Mouse (Mus musculus): ENCODE data around the gene Pfkl. TPM values are rescaled to one million over a fixed set of nuclear protein-coding genes. Genes with fewer than 3 reads are reported as not detected.

Gene Pfkl
- polyA plus RNA-seq, 1 experiment: 122 TPM

DNA sequence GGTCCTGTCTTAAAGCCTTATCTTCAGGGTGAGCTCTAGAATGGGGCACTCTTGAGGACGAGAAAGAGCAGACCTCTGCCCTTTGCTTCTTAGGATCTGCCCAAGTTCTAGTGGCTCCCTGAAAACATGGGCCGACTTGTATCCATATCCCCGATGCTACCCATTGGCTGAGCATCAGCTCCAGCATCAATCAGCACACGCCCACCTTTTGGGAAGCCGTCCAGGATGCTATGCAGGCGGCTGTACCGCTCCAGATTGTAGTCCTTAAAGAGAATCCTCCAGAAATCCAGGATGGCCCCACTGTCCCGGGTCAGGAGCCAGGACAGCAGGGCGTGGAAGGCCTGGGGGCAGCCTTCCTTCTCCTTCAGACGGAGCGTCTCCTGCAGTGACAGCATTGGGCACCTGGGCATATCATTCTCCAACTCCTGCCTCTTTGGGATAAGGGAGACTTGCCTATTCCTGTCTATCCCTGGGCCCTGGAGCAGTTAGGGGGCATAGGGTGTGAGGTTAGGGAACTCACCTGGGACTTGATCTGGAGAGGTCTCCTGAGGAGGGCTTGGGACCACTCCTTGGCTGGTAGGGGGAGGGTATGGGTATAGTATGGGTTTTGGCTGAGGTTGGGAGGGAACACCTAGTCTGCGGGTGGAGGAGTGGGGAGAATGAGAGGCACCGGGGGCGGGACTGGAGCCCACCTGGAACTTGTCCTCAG lies 33.0 kb upstream of the Pfkl start:
- H3K4me3 ChIP-seq: no peak overlapping the region
- no peaks in the 10 kb centered on the region for H3K36me3 ChIP-seq (ENCODE audit: control insufficient read depth, insufficient read depth)
- no peak overlapping the region for H3ac ChIP-seq (ENCODE audit: control insufficient read depth, insufficient read length)
- H3K27me3 ChIP-seq (ENCODE audit: control insufficient read depth, insufficient read depth, insufficient read length): peaks cover 9% of the 10 kb centered on the region
- no peaks in the 10 kb centered on the region for H3K79me2 ChIP-seq (ENCODE audit: control insufficient read depth, insufficient read depth)
- no peak for TF ChIP-seq REST (IDR thresholded peaks at IDR 0.05; ENCODE audit: insufficient read depth, insufficient read length)
- no peak for TF ChIP-seq MYOD1 (IDR thresholded peaks at IDR 0.05; ENCODE audit: control insufficient read depth in 1 of 3, insufficient read length in 2 of 3, low read depth in 2 of 3)
- no peak for TF ChIP-seq POLR2AphosphoS2 (IDR thresholded peaks at IDR 0.05; ENCODE audit: insufficient read length, low read depth)
- no peak for TF ChIP-seq E2F4 (IDR thresholded peaks at IDR 0.05; ENCODE audit: insufficient read depth)
- H3K4me2 ChIP-seq (ENCODE audit: low read depth): no peak overlapping the region

DNA sequence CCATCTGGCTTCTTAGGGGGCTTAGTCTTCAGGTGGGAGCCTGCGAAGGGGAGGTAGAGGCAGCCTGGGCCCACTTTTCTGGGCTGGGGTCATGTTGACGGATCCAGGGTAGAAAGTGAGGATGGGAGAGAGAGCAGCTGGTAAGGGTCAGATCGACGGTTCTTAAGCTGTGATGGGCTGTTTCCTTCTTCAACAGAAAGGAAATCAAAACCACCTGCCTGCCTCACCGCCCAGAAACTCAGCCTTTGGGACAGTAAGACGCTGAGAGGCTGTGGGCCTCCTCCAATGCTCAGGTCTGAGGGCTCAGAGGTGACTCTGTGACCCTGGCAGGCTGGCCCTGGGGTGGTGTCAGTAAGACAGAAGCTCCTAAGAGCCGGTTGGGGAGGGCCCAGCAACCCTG lies 32.2 kb upstream of the Pfkl start:
- Histone ChIP-seq H3K36me3 (ENCODE audit: control insufficient read depth, insufficient read depth) (no peaks in the 10 kb centered on the region), H3K79me2 (ENCODE audit: control insufficient read depth, insufficient read depth) (no peaks in the 10 kb centered on the region), H3K4me3 (no peak overlapping the region), H3K4me2 (ENCODE audit: low read depth) (no peak overlapping the region), H3K27me3 (ENCODE audit: control insufficient read depth, insufficient read depth, insufficient read length) (peaks cover 16% of the 10 kb centered on the region), H3ac (ENCODE audit: control insufficient read depth, insufficient read length) (no peak overlapping the region)
- TF ChIP-seq MYOD1 (IDR thresholded peaks at IDR 0.05; ENCODE audit: control insufficient read depth in 1 of 3, insufficient read length in 2 of 3, low read depth in 2 of 3): no peak
- no peak for TF ChIP-seq MYOG (IDR thresholded peaks at IDR 0.05; ENCODE audit: control insufficient read depth in 1 of 3, insufficient read depth in 1 of 3, insufficient read length in 2 of 3, low read depth in 2 of 3)
- TF ChIP-seq USF1 (IDR thresholded peaks at IDR 0.05; ENCODE audit: low read depth): no peak
- TF ChIP-seq TCF12 (IDR thresholded peaks at IDR 0.05; ENCODE audit: insufficient read depth, poor library complexity, severe bottlenecking): no peak
- no peak for TF ChIP-seq POLR2AphosphoS2 (IDR thresholded peaks at IDR 0.05; ENCODE audit: insufficient read length, low read depth)
- no peak for TF ChIP-seq TCF3 (IDR thresholded peaks at IDR 0.05; ENCODE audit: insufficient read length, low read depth)
- no peak for TF ChIP-seq REST (IDR thresholded peaks at IDR 0.05; ENCODE audit: insufficient read depth, insufficient read length)
- TF ChIP-seq SRF (IDR thresholded peaks at IDR 0.05; ENCODE audit: control insufficient read depth, insufficient read length, low read depth): no peak
- TF ChIP-seq POLR2A (IDR thresholded peaks at IDR 0.05; ENCODE audit: insufficient read length, low read depth): no peak
- TF ChIP-seq E2F4 (IDR thresholded peaks at IDR 0.05; ENCODE audit: insufficient read depth): no peak
- TF ChIP-seq CEBPB (IDR thresholded peaks at IDR 0.05; ENCODE audit: insufficient read depth, poor library complexity, severe bottlenecking): no peak
- no peak for TF ChIP-seq MAX (IDR thresholded peaks at IDR 0.05; ENCODE audit: low read depth)

DNA sequence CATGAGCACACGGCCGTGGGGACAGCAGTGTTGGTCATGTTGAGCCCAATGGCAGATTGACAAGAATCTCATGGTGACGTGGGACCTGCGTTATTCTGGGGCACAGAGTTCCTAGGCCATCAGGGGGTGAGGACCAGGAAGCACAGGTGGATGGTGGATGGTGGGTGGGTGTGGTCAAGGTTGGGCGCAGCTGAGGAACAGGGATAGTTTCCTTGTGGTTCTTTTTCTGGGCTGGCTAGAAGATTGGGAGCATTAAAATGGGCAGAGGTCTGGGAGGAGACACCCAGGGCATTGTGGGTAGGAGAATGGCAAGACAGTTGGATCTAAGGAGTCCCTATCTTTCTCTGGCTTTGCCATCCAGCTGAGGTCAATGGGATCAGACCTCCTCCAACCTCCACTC lies 31.8 kb upstream of the Pfkl start, which contains the start of gene Dnmt3l:
Dnmt3l (plus strand) TSS at position 301 of the 400 bp plus-strand sequence.
- H3K27me3 ChIP-seq (ENCODE audit: control insufficient read depth, insufficient read depth, insufficient read length): peaks cover 19% of the 10 kb centered on the region
- no peak within 1 kb of the TSS for H3K4me3 ChIP-seq
- H3K4me2 ChIP-seq (ENCODE audit: low read depth): no peak within 1 kb of the TSS
- TF ChIP-seq POLR2AphosphoS2 (IDR thresholded peaks at IDR 0.05; ENCODE audit: insufficient read length, low read depth) (no peak), TCF3 (IDR thresholded peaks at IDR 0.05; ENCODE audit: insufficient read length, low read depth) (no peak), CEBPB (IDR thresholded peaks at IDR 0.05; ENCODE audit: insufficient read depth, poor library complexity, severe bottlenecking) (no peak), E2F4 (IDR thresholded peaks at IDR 0.05; ENCODE audit: insufficient read depth) (no peak), MYOG (IDR thresholded peaks at IDR 0.05; ENCODE audit: control insufficient read depth in 1 of 3, insufficient read depth in 1 of 3, insufficient read length in 2 of 3, low read depth in 2 of 3) (no peak), TCF12 (IDR thresholded peaks at IDR 0.05; ENCODE audit: insufficient read depth, poor library complexity, severe bottlenecking) (no peak), MYOD1 (IDR thresholded peaks at IDR 0.05; ENCODE audit: control insufficient read depth in 1 of 3, insufficient read length in 2 of 3, low read depth in 2 of 3) (no peak), MAX (IDR thresholded peaks at IDR 0.05; ENCODE audit: low read depth) (no peak), SRF (IDR thresholded peaks at IDR 0.05; ENCODE audit: control insufficient read depth, insufficient read length, low read depth) (no peak), USF1 (IDR thresholded peaks at IDR 0.05; ENCODE audit: low read depth) (no peak), REST (IDR thresholded peaks at IDR 0.05; ENCODE audit: insufficient read depth, insufficient read length) (no peak), POLR2A (IDR thresholded peaks at IDR 0.05; ENCODE audit: insufficient read length, low read depth) (no peak)
- no peaks in the 10 kb centered on the region for H3K79me2 ChIP-seq (ENCODE audit: control insufficient read depth, insufficient read depth)
- H3ac ChIP-seq (ENCODE audit: control insufficient read depth, insufficient read length): no peak within 1 kb of the TSS
- H3K36me3 ChIP-seq (ENCODE audit: control insufficient read depth, insufficient read depth): no peaks in the 10 kb centered on the region

DNA sequence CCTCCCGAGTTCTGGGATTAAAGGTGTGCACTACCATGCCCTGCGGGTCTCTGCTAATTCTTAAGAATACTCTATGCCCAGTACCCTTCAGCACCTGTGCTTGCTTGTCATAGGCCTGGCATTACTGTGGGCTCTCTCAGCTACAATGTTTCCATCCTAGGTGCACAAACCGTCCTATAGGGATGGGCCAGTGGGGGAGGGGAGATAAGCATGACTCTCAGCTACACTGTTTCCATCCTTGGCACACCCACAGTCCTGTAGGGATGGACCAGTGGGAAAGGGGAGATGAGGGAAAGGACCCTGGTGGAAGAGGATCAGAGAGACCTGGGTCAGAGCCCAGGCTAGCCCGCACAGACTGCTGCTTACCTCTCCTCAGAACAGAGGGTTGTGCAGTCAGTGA lies 27.3 kb upstream of the Pfkl start:
- Histone ChIP-seq H3K4me2 (ENCODE audit: low read depth) (no peak overlapping the region), H3K27me3 (ENCODE audit: control insufficient read depth, insufficient read depth, insufficient read length) (peaks cover 28% of the 10 kb centered on the region), H3ac (ENCODE audit: control insufficient read depth, insufficient read length) (no peak overlapping the region), H3K4me3 (no peak overlapping the region), H3K79me2 (ENCODE audit: control insufficient read depth, insufficient read depth) (no peaks in the 10 kb centered on the region), H3K36me3 (ENCODE audit: control insufficient read depth, insufficient read depth) (no peaks in the 10 kb centered on the region)
- no peak for TF ChIP-seq TCF12 (IDR thresholded peaks at IDR 0.05; ENCODE audit: insufficient read depth, poor library complexity, severe bottlenecking)

DNA sequence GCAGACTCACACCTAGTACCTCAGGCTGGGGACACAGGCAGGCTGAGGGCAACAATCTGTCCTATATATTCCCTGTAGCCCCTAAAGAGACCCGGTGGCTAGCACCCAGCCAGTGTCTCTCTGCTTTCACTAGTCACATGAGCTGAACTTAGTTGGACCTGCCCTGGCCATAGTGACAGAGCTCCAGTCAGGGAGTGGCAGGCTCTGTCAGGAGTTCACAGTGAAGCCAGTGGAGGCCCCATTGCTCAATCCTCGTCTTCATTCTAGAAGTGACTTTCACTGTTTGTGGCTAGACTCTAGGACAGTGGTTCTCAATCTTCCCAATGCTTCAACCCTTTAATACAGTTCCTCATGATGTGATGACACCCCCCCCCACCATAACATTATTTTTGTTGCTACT lies 22.1 kb upstream of the Pfkl start:
- Histone ChIP-seq H3K36me3 (ENCODE audit: control insufficient read depth, insufficient read depth) (no peaks in the 10 kb centered on the region), H3ac (ENCODE audit: control insufficient read depth, insufficient read length) (no peak overlapping the region), H3K4me3 (no peak overlapping the region), H3K79me2 (ENCODE audit: control insufficient read depth, insufficient read depth) (no peaks in the 10 kb centered on the region), H3K27me3 (ENCODE audit: control insufficient read depth, insufficient read depth, insufficient read length) (peaks cover 29% of the 10 kb centered on the region), H3K4me2 (ENCODE audit: low read depth) (no peak overlapping the region)
- TF ChIP-seq TCF12 (IDR thresholded peaks at IDR 0.05; ENCODE audit: insufficient read depth, poor library complexity, severe bottlenecking): no peak
- no peak for TF ChIP-seq REST (IDR thresholded peaks at IDR 0.05; ENCODE audit: insufficient read depth, insufficient read length)
- TF ChIP-seq MYOG (IDR thresholded peaks at IDR 0.05; ENCODE audit: control insufficient read depth in 1 of 3, insufficient read depth in 1 of 3, insufficient read length in 2 of 3, low read depth in 2 of 3): no peak
- TF ChIP-seq E2F4 (IDR thresholded peaks at IDR 0.05; ENCODE audit: insufficient read depth): no peak
- no peak for TF ChIP-seq MYOD1 (IDR thresholded peaks at IDR 0.05; ENCODE audit: control insufficient read depth in 1 of 3, insufficient read length in 2 of 3, low read depth in 2 of 3)
- no peak for TF ChIP-seq USF1 (IDR thresholded peaks at IDR 0.05; ENCODE audit: low read depth)
- TF ChIP-seq MAX (IDR thresholded peaks at IDR 0.05; ENCODE audit: low read depth): no peak
- no peak for TF ChIP-seq CEBPB (IDR thresholded peaks at IDR 0.05; ENCODE audit: insufficient read depth, poor library complexity, severe bottlenecking)
- no peak for TF ChIP-seq SRF (IDR thresholded peaks at IDR 0.05; ENCODE audit: control insufficient read depth, insufficient read length, low read depth)
- TF ChIP-seq POLR2A (IDR thresholded peaks at IDR 0.05; ENCODE audit: insufficient read length, low read depth): no peak
- no peak for TF ChIP-seq TCF3 (IDR thresholded peaks at IDR 0.05; ENCODE audit: insufficient read length, low read depth)
- no peak for TF ChIP-seq POLR2AphosphoS2 (IDR thresholded peaks at IDR 0.05; ENCODE audit: insufficient read length, low read depth)
